8 mouse cellular contexts compared by ENCODE assay signal in genomic region chr16:32646014-32646413, GRCm38 (mm10). TPM values are rescaled to one million over a fixed set of nuclear protein-coding genes. Genes with fewer than 3 reads are reported as not detected.
A peak's percentile ranks its signal among the peaks of the same experiment; 100 is the strongest.
DNase-seq lines count a peak whose midpoint lies in the region; ATAC-seq and TF ChIP-seq lines count a peak whose summit lies in the region.

No protein-coding gene starts in this region.

- H3K9ac ChIP-seq in limb, embryonic 13.5 days = peak overlapping the region; percentile 43; the same call in 1 of the 2 replicates
- H3K9ac ChIP-seq in stomach, embryonic 15.5 days = no peak overlapping the region

- peak overlapping the region; percentile 76 for H3K4me2 ChIP-seq in limb, embryonic 13.5 days (replicated peaks)
- peak overlapping the region; percentile 92 for H3K4me2 ChIP-seq in stomach, embryonic 15.5 days

- no peak for ATAC-seq in limb, embryonic 13.5 days (ENCODE audit: low FRiP score, low read depth)
- ATAC-seq in stomach, embryonic 15.5 days (ENCODE audit: insufficient read depth, low FRiP score, low read depth) = no peak

- H3K4me3 ChIP-seq in gastrocnemius, adult 2 months = peak overlapping the region; percentile 91
- H3K4me3 ChIP-seq in testis, adult 2 months (ENCODE audit: control insufficient read depth, low read depth, low read length) = peak overlapping the region; percentile 87
- H3K4me3 ChIP-seq in limb, embryonic 13.5 days = peak overlapping the region; percentile 92
- H3K4me3 ChIP-seq in stomach, embryonic 15.5 days (replicated peaks) = peak overlapping the region; percentile 85

- no peaks in the 10 kb centered on the region for H3K27me3 ChIP-seq in testis, adult 2 months (ENCODE audit: control insufficient read depth, insufficient read depth, low read length)
- no peaks in the 10 kb centered on the region for H3K27me3 ChIP-seq in limb, embryonic 13.5 days
- H3K27me3 ChIP-seq in stomach, embryonic 15.5 days (replicated peaks) = no peaks in the 10 kb centered on the region

- DNase-seq in gastrocnemius, adult 2 months = no peak
- DNase-seq in gastrocnemius, postnatal 10 days = no peak
- no peak for DNase-seq in testis, postnatal 14 days (ENCODE audit: low spot score)
- no peak for DNase-seq in cerebellum, adult 11-12 months
- DNase-seq in spleen, postnatal 10 days (ENCODE audit: low spot score in 2 of 2) = no peak

- H3K9me3 ChIP-seq in limb, embryonic 13.5 days = no peaks in the 10 kb centered on the region
- H3K9me3 ChIP-seq in stomach, embryonic 15.5 days = no peaks in the 10 kb centered on the region

- 89% methylated on average over 9 of the region's 9 CpGs for WGBS in limb, embryonic 13.5 days
- 59% methylated on average over 9 of the region's 9 CpGs for WGBS in stomach, embryonic 15.5 days

- TF ChIP-seq CTCF in gastrocnemius, adult 2 months (IDR thresholded peaks at IDR 0.05) = no peak
- TF ChIP-seq CTCF in testis, adult 2 months (IDR thresholded peaks at IDR 0.05; ENCODE audit: control insufficient read depth, insufficient read depth, insufficient replicate concordance, low read depth, low read length) = no peak

- H3K36me3 ChIP-seq in testis, adult 2 months (ENCODE audit: control insufficient read depth, insufficient read depth, low read length) = no peaks in the 10 kb centered on the region
- H3K36me3 ChIP-seq in limb, embryonic 13.5 days = peaks cover under 1% of the 10 kb centered on the region; the same call in 1 of the 2 replicates
- no peaks in the 10 kb centered on the region for H3K36me3 ChIP-seq in stomach, embryonic 15.5 days

- H3K27ac ChIP-seq in gastrocnemius, adult 2 months = peak overlapping the region; percentile 21; the same call in 1 of the 2 replicates
- no peak overlapping the region for H3K27ac ChIP-seq in testis, adult 2 months (ENCODE audit: control insufficient read depth, insufficient read depth, low read depth, low read length)
- no peak overlapping the region for H3K27ac ChIP-seq in limb, embryonic 13.5 days
- H3K27ac ChIP-seq in stomach, embryonic 15.5 days = peak overlapping the region; percentile 40; the same call in 1 of the 2 replicates

- TF ChIP-seq POLR2A in testis, adult 2 months (IDR thresholded peaks at IDR 0.05; ENCODE audit: control insufficient read depth, low read depth, low read length) = no peak

- H3K4me1 ChIP-seq in testis, adult 2 months (ENCODE audit: control insufficient read depth, insufficient read depth, low read length) = peaks cover 34% of the 10 kb centered on the region
- peaks cover 20% of the 10 kb centered on the region for H3K4me1 ChIP-seq in limb, embryonic 13.5 days
- peaks cover 20% of the 10 kb centered on the region for H3K4me1 ChIP-seq in stomach, embryonic 15.5 days

- intact Hi-C loops in gastrocnemius, adult 2 months (cut with DNase I) = no loop called here

RNA-seq across cellular contexts. Expression of gene Tnk2, which starts 2.3 kb away (rescaled TPM):
- 10 to 100 TPM; 48.4 to 54.4 TPM for total RNA-seq in gastrocnemius, adult 2 months (2021)
- 10 to 100 TPM; 51.6 to 82.2 TPM for total RNA-seq in gastrocnemius, postnatal 10 days (2021)
- 21.4 and 23.4 TPM in 2 replicates for polyA plus RNA-seq in testis, adult 2 months (2012; rRNA removed)
- 12.2 and 12.8 TPM in 2 replicates for polyA plus RNA-seq in limb, embryonic 13.5 days (2015; fragmentation: Nextera tagmentation; extraction: Ambion mirVana)
- 12.0 and 14.9 TPM in 2 replicates for polyA plus RNA-seq in stomach, embryonic 15.5 days (2015; fragmentation: Nextera tagmentation; extraction: Ambion mirVana)

RNA-seq across cellular contexts. Expression of gene Tfrc, which starts 37.3 kb away (rescaled TPM):
- total RNA-seq in gastrocnemius, adult 2 months (2021) = 100 to 1,000 TPM in 1 of 2 experiments, 10 to 100 TPM in 1; 77.4 to 174 TPM
- total RNA-seq in gastrocnemius, postnatal 10 days (2021) = 100 to 1,000 TPM; 160 to 197 TPM
- 3.7 and 5.5 TPM in 2 replicates for polyA plus RNA-seq in testis, adult 2 months (2012; rRNA removed)
- polyA plus RNA-seq in limb, embryonic 13.5 days (2015; fragmentation: Nextera tagmentation; extraction: Ambion mirVana) = 22.4 and 24.2 TPM in 2 replicates
- 68.8 and 74.5 TPM in 2 replicates for polyA plus RNA-seq in stomach, embryonic 15.5 days (2015; fragmentation: Nextera tagmentation; extraction: Ambion mirVana)

Comparison
In these comparisons a context has a peak if more than half of its experiments do, and no peak if none do; other contexts are left out.
1. H3K27ac ChIP-seq: peak in gastrocnemius, adult 2 months (single experiment) and stomach, embryonic 15.5 days (single experiment); none in testis, adult 2 months (single experiment) and limb, embryonic 13.5 days (single experiment).
2. Peak in every context shown above with its lines, with median percentiles within 50 percentile points of each other: H3K4me3 ChIP-seq.